Mouse (Mus musculus) ES-Bruce4 (cell line): Measurements from ENCODE around the gene En2. TPM values are rescaled to one million over a fixed set of nuclear protein-coding genes. Genes with fewer than 3 reads are reported as not detected.
A peak's percentile ranks its signal among the peaks of the same experiment; 100 is the strongest.

ENCODE experiments used
- H3K27ac ChIP-seq: 2 replicates; pipeline ENCODE4 v1.5.1; 2012; ENCODE audit warnings: low read length, inconsistent platforms; ENCODE audit not compliant: insufficient read depth
- H3K27me3 ChIP-seq: 2 replicates; pipeline ENCODE4 v1.6.1; 2012; ENCODE audit warnings: mild to moderate bottlenecking, low read length, inconsistent platforms; ENCODE audit not compliant: control insufficient read depth, poor library complexity, insufficient read depth, severe bottlenecking
- H3K36me3 ChIP-seq: 2 replicates; pipeline ENCODE4 v1.6.1; 2012; ENCODE audit warnings: inconsistent platforms, mild to moderate bottlenecking, low read length, moderate library complexity; ENCODE audit not compliant: control insufficient read depth, poor library complexity, insufficient read depth, severe bottlenecking
- H3K4me1 ChIP-seq: one replicate; pipeline ENCODE4 v1.8.1; 2011; ENCODE audit warnings: low read length; ENCODE audit not compliant: control insufficient read depth, insufficient read depth
- H3K4me3 ChIP-seq: 2 replicates; pipeline ENCODE4 v1.5.1; 2011; ENCODE audit warnings: low read depth, mild to moderate bottlenecking, low read length
- H3K9ac ChIP-seq: 2 replicates; pipeline ENCODE4 v1.6.1; 2012; ENCODE audit warnings: low read depth, mild to moderate bottlenecking, inconsistent platforms; ENCODE audit not compliant: poor library complexity, severe bottlenecking
- H3K9me3 ChIP-seq: replicated peaks from 2 replicates; pipeline ENCODE4 v1.6.1; 2012; ENCODE audit warnings: mild to moderate bottlenecking, low read length, inconsistent platforms; ENCODE audit not compliant: control insufficient read depth, poor library complexity, insufficient read depth, severe bottlenecking
- CTCF ChIP-seq: IDR thresholded peaks from one replicate; pipeline ENCODE4 v1.8.1; 2011; ENCODE audit warnings: low read depth, low read length
- EP300 ChIP-seq: IDR thresholded peaks from 2 replicates; pipeline ENCODE4 v1.6.1; 2011; ENCODE audit warnings: low read depth, low read length; ENCODE audit not compliant: insufficient read depth
- POLR2A ChIP-seq: IDR thresholded peaks from one replicate; pipeline ENCODE4 v1.8.1; 2011; ENCODE audit warnings: low read length; ENCODE audit not compliant: insufficient read depth
- polyA plus RNA-seq: library from polyadenylated mRNA; stranded (reverse); fragments of >200 nt; gene quantifications from 2 replicates; pipeline ENCODE4 v1.2.4, GENCODE M21; 2011; ENCODE audit warnings: low read depth; ENCODE audit not compliant: missing spikeins, insufficient read depth, insufficient read length

Gene En2
- polyA plus RNA-seq, 1 experiment: 1.6 TPM

GRCm38 (mm10) chr5:28210591-28211550 lies 45.4 kb downstream of the En2 start:
- Histone ChIP-seq H3K4me1 (peaks cover 2% of the 10 kb centered on the region), H3K36me3 (peaks cover 4% of the 10 kb centered on the region; the same call in 1 of the 2 replicates), H3K9ac (peak overlapping the region; percentile 74), H3K27ac (peak overlapping the region; percentile 85), H3K27me3 (no peaks in the 10 kb centered on the region), H3K9me3 (no peaks in the 10 kb centered on the region), H3K4me3 (peak overlapping the region; percentile 61)
- no peak for TF ChIP-seq EP300
- no peak for TF ChIP-seq CTCF
- TF ChIP-seq POLR2A: no peak

- Histone ChIP-seq H3K36me3 (0 out of 2 replicates have a peak, but pooled peaks cover 3% of the 10 kb centered on the region), H3K9me3 (no peaks in the 10 kb centered on the region), H3K4me3 (no peak overlapping the region), H3K4me1 (peaks cover 2% of the 10 kb centered on the region), H3K27ac (peak overlapping the region; percentile 85), H3K9ac (no peak overlapping the region), H3K27me3 (no peaks in the 10 kb centered on the region)
- TF ChIP-seq CTCF (no peak), POLR2A (no peak), EP300 (peak; percentile 73; the same call in 1 of the 2 replicates)
These were observed 46.3 kb downstream of the En2 start for GRCm38 (mm10) chr5:28211651-28212310.

DNA sequence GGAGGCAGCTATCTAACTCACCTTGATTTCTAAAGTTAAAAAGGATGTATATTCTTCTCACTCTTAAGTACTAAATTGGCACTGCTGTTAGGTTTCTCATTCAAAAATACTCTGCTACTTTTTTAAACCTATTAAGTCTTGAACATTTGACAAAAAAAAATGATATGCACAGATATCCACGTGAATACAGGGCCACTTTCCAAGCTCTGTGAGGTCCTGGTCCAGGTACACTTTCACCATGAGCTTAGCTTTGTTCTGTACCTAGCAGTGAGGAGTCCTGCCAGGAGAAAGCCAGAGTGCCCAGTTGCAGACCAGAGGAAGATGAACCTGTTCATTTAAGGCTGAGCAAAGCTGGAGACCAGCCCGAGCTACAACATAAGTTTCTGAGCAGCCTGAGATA lies 47.9 kb downstream of the En2 start:
- Histone ChIP-seq H3K9ac (no peak overlapping the region), H3K4me3 (no peak overlapping the region), H3K9me3 (no peaks in the 10 kb centered on the region), H3K27me3 (no peaks in the 10 kb centered on the region), H3K27ac (no peak overlapping the region), H3K4me1 (peaks cover 2% of the 10 kb centered on the region), H3K36me3 (no peaks in the 10 kb centered on the region)
- TF ChIP-seq POLR2A (no peak), CTCF (no peak), EP300 (no peak)

DNA sequence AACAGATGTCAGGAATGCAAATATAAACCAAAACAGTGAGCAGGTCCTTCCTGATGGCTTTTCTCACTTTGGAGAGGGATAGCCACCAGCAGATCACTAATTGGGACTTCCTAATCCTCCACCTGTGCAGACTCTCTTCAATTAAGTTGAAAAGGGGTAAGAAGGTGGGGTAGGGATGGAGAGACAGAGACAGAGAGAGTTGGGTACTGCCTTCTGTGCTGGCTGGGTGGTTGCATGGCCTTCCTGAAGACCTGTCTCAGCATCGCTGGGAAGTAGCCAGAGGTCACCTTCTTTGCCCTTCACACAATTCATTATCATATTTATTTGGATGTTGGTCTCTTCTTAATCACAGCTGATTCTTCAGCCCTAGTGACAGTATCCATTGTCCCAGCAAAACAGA lies 54.1 kb downstream of the En2 start:
- no peaks in the 10 kb centered on the region for H3K36me3 ChIP-seq
- TF ChIP-seq CTCF (no peak), POLR2A (no peak), EP300 (no peak)
- no peak overlapping the region for H3K4me3 ChIP-seq
- H3K4me1 ChIP-seq: no peaks in the 10 kb centered on the region
- no peaks in the 10 kb centered on the region for H3K9me3 ChIP-seq
- no peaks in the 10 kb centered on the region for H3K27me3 ChIP-seq
- H3K27ac ChIP-seq: no peak overlapping the region
- H3K9ac ChIP-seq: no peak overlapping the region

Other genes starting within 250 kb of the En2 start
- gene Insig1, start 94.3 kb upstream of the En2 start, polyA plus RNA-seq: 114 and 116 TPM in 2 replicates
- 48.1 and 51.8 TPM in 2 replicates for gene Cnpy1, start 80.1 kb downstream of the En2 start, polyA plus RNA-seq
- gene Rbm33, start 151.4 kb downstream of the En2 start, polyA plus RNA-seq: 60.2 and 61.6 TPM in 2 replicates